Mouse (Mus musculus): ENCODE data around the gene Ttc21a.

GRCm38 (mm10) chr9:119972582-119972981, 35.2 kb downstream of the Ttc21a start:
- TF ChIP-seq CHD2 (IDR thresholded peaks at IDR 0.05; ENCODE audit: low read depth, low read length): no peak
- no peak for TF ChIP-seq ZNF384 (IDR thresholded peaks at IDR 0.05; ENCODE audit: low read depth, low read length)
- no peak for TF ChIP-seq MAFK (IDR thresholded peaks at IDR 0.05; ENCODE audit: insufficient read depth, low read depth, low read length)
